ENCODE assay signal across 27 mouse cellular contexts in the genomic region with DNA sequence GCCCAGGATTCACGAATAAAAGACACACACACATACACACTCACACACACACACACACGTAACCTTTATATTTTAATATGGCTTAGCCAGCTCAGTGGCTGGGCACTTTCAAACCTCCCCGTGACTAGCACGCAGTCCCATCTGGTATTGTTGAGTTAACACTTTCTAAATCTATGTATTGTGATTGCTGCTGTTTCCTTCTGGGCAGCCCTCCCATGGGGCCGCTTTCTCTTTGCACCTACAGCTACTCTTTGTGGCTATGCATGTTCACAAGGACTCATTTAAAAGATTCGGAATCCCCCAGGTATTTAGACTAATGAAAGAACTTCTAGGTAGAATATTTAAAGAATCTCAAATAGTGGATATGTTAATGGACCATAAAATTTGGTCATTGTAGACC.
"Had no signal": no experiment of that assay in that cellular context is flagged by ENCODE, and none has a peak within 500 bp of the region (broad histone marks: within the 10 kb centered on the region; RNA-seq: fewer than 3 reads in every experiment).

No protein-coding gene starts in this region.

- H3K27me3 ChIP-seq: embryonic facial prominence, embryonic 12.5 days; embryonic facial prominence, embryonic 13.5 days; embryonic facial prominence, embryonic 15.5 days; forebrain, embryonic 12.5 days; forebrain, embryonic 13.5 days; forebrain, embryonic 15.5 days had no signal

- H3K36me3 ChIP-seq: forebrain, embryonic 15.5 days had no signal

- H3K27ac ChIP-seq: embryonic facial prominence, embryonic 10.5 days; embryonic facial prominence, embryonic 12.5 days; embryonic facial prominence, embryonic 13.5 days; embryonic facial prominence, embryonic 15.5 days; forebrain, embryonic 10.5 days; forebrain, embryonic 12.5 days; forebrain, embryonic 13.5 days; forebrain, embryonic 15.5 days; gastrocnemius, adult 2 months had no signal

- DNase-seq: cerebellum, adult 2 months; cerebellum, adult 8-10 months; cerebellum, adult 9-10 months; cerebellum, adult 9-11 months; cerebellum, postnatal 10 days; cerebellum, postnatal 14 days; cerebellum, postnatal 25 days; cerebellum, postnatal 36 days; embryo, embryonic 11 days; forebrain, postnatal 0 days; gastrocnemius, adult 2 months; gastrocnemius, postnatal 10 days; gastrocnemius, postnatal 14 days; gastrocnemius, postnatal 25 days; gastrocnemius, postnatal 36 days; heart, adult 18-20 months had no signal

- ATAC-seq: forebrain, embryonic 13.5 days; forebrain, embryonic 14.5 days; forebrain, embryonic 15.5 days; forebrain, embryonic 16.5 days; forebrain, postnatal 0 days had no signal

- H3K9ac ChIP-seq: embryonic facial prominence, embryonic 12.5 days; embryonic facial prominence, embryonic 13.5 days; embryonic facial prominence, embryonic 15.5 days; forebrain, embryonic 12.5 days; forebrain, embryonic 13.5 days; forebrain, embryonic 15.5 days; forebrain, postnatal 0 days had no signal

- H3K4me3 ChIP-seq: embryonic facial prominence, embryonic 10.5 days; embryonic facial prominence, embryonic 12.5 days; embryonic facial prominence, embryonic 13.5 days; embryonic facial prominence, embryonic 15.5 days; erythroblast, embryonic 14.5 days; forebrain, embryonic 10.5 days; forebrain, embryonic 12.5 days; forebrain, embryonic 13.5 days; forebrain, embryonic 15.5 days; gastrocnemius, adult 2 months had no signal

- H3K4me2 ChIP-seq: embryonic facial prominence, embryonic 12.5 days; embryonic facial prominence, embryonic 13.5 days; embryonic facial prominence, embryonic 15.5 days; forebrain, embryonic 12.5 days; forebrain, embryonic 13.5 days; forebrain, embryonic 15.5 days had no signal

- H3K9me3 ChIP-seq: embryonic facial prominence, embryonic 10.5 days; embryonic facial prominence, embryonic 12.5 days; embryonic facial prominence, embryonic 13.5 days; embryonic facial prominence, embryonic 15.5 days; forebrain, embryonic 10.5 days; forebrain, embryonic 12.5 days; forebrain, embryonic 13.5 days; forebrain, embryonic 15.5 days had no signal

- H3K4me1 ChIP-seq: embryonic facial prominence, embryonic 10.5 days; embryonic facial prominence, embryonic 12.5 days; embryonic facial prominence, embryonic 13.5 days; embryonic facial prominence, embryonic 15.5 days; forebrain, embryonic 10.5 days; forebrain, embryonic 12.5 days; forebrain, embryonic 13.5 days; forebrain, embryonic 15.5 days had no signal
